Mouse (Mus musculus): ENCODE measurements around the gene Hs6st2. TPM values are rescaled to one million over a fixed set of nuclear protein-coding genes. Genes with fewer than 3 reads are reported as not detected.

Hs6st2 gene
- total and polyA plus RNA-seq, 3 experiments: not detected

DNA sequence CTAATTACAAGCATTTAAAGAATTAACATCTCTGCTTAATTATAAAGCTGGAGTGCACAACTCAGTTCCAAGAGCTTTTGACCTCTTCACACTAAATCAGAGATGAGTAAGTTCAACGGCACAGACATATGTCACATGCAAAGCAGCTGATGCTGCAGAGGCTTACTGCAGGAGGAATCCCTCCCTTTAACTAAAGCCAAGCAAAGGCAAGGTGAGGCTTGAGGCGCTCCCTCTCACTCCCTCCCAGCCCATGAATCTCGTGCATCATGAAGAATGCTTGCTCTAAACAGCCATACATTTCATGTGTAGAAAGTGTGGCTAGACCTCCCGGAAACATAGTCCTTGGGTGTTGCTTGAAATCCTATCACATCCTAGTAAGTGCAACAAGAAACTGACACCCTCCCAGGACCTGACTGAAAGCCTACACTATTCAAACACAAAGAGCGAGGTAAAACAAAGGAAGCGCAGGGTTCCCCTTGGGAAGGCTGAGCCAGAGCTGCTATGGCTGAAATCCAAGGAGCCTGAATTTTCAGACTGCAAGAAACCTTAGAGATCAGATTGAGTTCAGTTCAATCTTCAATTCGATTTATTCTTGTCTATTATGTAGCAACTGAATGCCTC lies 67.2 kb downstream of the Hs6st2 start:
- dilution Hi-C loops (cut with MboI; ENCODE audit: extremely low pct_ligation_motif_present, extremely low pct_unique_long_range_greater_than_20kb, low sequenced_read_pairs): no loop called here
- no peak overlapping the region for H3K4me2 ChIP-seq (ENCODE audit: insufficient read depth, low read depth, poor library complexity, severe bottlenecking)
- DNase-seq (ENCODE audit: extremely low read depth): no peak
- no peaks in the 10 kb centered on the region for H3K4me1 ChIP-seq (ENCODE audit: control insufficient read depth in 1 of 2, insufficient read depth in 2 of 2)
- no peaks in the 10 kb centered on the region for H3K79me2 ChIP-seq (replicated peaks; ENCODE audit: control insufficient read depth, extremely low read depth, insufficient read depth, poor library complexity, severe bottlenecking)
- H3K27ac ChIP-seq (ENCODE audit: insufficient read depth, low read depth): no peak overlapping the region
- no peaks in the 10 kb centered on the region for H3K36me3 ChIP-seq (replicated peaks in 1 of 2; ENCODE audit: control insufficient read depth in 1 of 2, insufficient read depth in 1 of 2, low read length in 1 of 2)
- H3K4me3 ChIP-seq (replicated peaks in 1 of 3; ENCODE audit: low read depth in 2 of 3, low read length in 2 of 3, poor library complexity in 1 of 3): no peak overlapping the region
- TF ChIP-seq RCOR1 (conservative IDR thresholded peaks at IDR 0.05; ENCODE audit: low read depth, low read length) (no peak), HCFC1 (IDR thresholded peaks at IDR 0.05; ENCODE audit: low read depth, low read length) (no peak), EP300 (IDR thresholded peaks at IDR 0.05; ENCODE audit: low read length) (no peak), MXI1 (IDR thresholded peaks at IDR 0.05; ENCODE audit: low read depth, low read length) (no peak), TBP (conservative IDR thresholded peaks at IDR 0.05; ENCODE audit: low read depth, low read length) (no peak), KAT2A (IDR thresholded peaks at IDR 0.05; ENCODE audit: insufficient replicate concordance, low read length) (no peak), ZMIZ1 (IDR thresholded peaks at IDR 0.05; ENCODE audit: low read depth, low read length) (no peak), RAD21 (IDR thresholded peaks at IDR 0.05; ENCODE audit: low read depth, low read length) (no peak), CTCF (conservative IDR thresholded peaks at IDR 0.05 in 1 of 2, IDR thresholded peaks at IDR 0.05 in 1 of 2; ENCODE audit: low read depth in 2 of 2, low read length in 2 of 2) (no peak), ELF1 (IDR thresholded peaks at IDR 0.05; ENCODE audit: low read depth, low read length) (no peak), JUND (conservative IDR thresholded peaks at IDR 0.05; ENCODE audit: low read depth, low read length) (no peak), UBTF (IDR thresholded peaks at IDR 0.05; ENCODE audit: low read depth, low read length) (no peak), USF1 (IDR thresholded peaks at IDR 0.05; ENCODE audit: low read depth, low read length) (no peak), MAZ (IDR thresholded peaks at IDR 0.05; ENCODE audit: low read depth, low read length) (no peak), SMC3 (IDR thresholded peaks at IDR 0.05; ENCODE audit: low read depth, low read length) (no peak), PAX5 (IDR thresholded peaks at IDR 0.05; ENCODE audit: low read length) (no peak), POLR2A (IDR thresholded peaks at IDR 0.05; ENCODE audit: low read depth, low read length) (no peak)
- H3K9ac ChIP-seq (ENCODE audit: insufficient read depth, low read depth): no peak overlapping the region
- in situ Hi-C loops (cut with MboI; ENCODE audit: low pct_ligation_motif_present, low pct_unique_long_range_greater_than_20kb, low sequenced_read_pairs): no loop called here
- H3K27me3 ChIP-seq (replicated peaks): no peaks in the 10 kb centered on the region
- H3K9me3 ChIP-seq (replicated peaks; ENCODE audit: low read length): no peaks in the 10 kb centered on the region

DNA sequence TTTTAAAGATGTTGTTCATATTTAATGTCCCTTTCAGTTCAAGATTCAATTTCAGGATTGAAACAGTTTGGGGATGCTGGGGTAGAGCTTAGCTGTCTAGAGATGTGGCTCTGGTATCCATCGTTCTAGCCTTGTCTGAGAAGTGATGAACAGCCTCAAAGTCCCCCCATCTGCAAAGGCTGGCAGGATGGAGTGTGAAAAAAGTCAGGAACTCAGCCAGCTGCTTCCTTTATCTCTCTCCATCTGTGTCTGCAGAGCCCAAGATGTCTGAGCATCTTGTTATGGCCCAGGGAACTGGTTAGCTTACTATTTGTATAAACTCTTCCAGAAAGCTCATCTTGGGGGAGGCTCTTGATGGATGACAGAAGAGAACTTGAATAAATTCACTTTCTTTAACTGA lies 70.9 kb downstream of the Hs6st2 start:
- no peaks in the 10 kb centered on the region for H3K27me3 ChIP-seq (replicated peaks)
- H3K79me2 ChIP-seq (replicated peaks; ENCODE audit: control insufficient read depth, extremely low read depth, insufficient read depth, poor library complexity, severe bottlenecking): no peaks in the 10 kb centered on the region
- H3K4me1 ChIP-seq (ENCODE audit: control insufficient read depth in 1 of 2, insufficient read depth in 2 of 2): no peaks in the 10 kb centered on the region
- no peak for TF ChIP-seq RAD21 (IDR thresholded peaks at IDR 0.05; ENCODE audit: low read depth, low read length)
- no peak for TF ChIP-seq MEF2A (IDR thresholded peaks at IDR 0.05; ENCODE audit: borderline replicate concordance, low read depth, low read length)
- no peak overlapping the region for H3K4me3 ChIP-seq (replicated peaks in 1 of 3; ENCODE audit: low read depth in 2 of 3, low read length in 2 of 3, poor library complexity in 1 of 3)
- dilution Hi-C loops (cut with MboI; ENCODE audit: extremely low pct_ligation_motif_present, extremely low pct_unique_long_range_greater_than_20kb, low sequenced_read_pairs): no loop called here
- no peak overlapping the region for H3K27ac ChIP-seq (ENCODE audit: insufficient read depth, low read depth)
- H3K9me3 ChIP-seq (replicated peaks; ENCODE audit: low read length): no peaks in the 10 kb centered on the region
- no peaks in the 10 kb centered on the region for H3K36me3 ChIP-seq (replicated peaks in 1 of 2; ENCODE audit: control insufficient read depth in 1 of 2, insufficient read depth in 1 of 2, low read length in 1 of 2)
- DNase-seq (ENCODE audit: extremely low read depth): no peak
- no peak overlapping the region for H3K4me2 ChIP-seq (ENCODE audit: insufficient read depth, low read depth, poor library complexity, severe bottlenecking)
- in situ Hi-C loops (cut with MboI; ENCODE audit: low pct_ligation_motif_present, low pct_unique_long_range_greater_than_20kb, low sequenced_read_pairs): no loop called here
- no peak overlapping the region for H3K9ac ChIP-seq (ENCODE audit: insufficient read depth, low read depth)
